ENCODE assay signal across 8 mouse cellular contexts in genomic region chr4:148041611-148042191, GRCm38 (mm10). TPM values are rescaled to one million over a fixed set of nuclear protein-coding genes. Genes with fewer than 3 reads are reported as not detected.
A peak's percentile ranks its signal among the peaks of the same experiment; 100 is the strongest.
DNase-seq lines count a peak whose midpoint lies in the region; ATAC-seq and TF ChIP-seq lines count a peak whose summit lies in the region.

No protein-coding gene starts in this region.

- 5% methylated on average over 16 of the region's 16 CpGs for WGBS in midbrain, embryonic 11.5 days

- peaks cover 41% of the 10 kb centered on the region for H3K79me2 ChIP-seq in C2C12 (ENCODE audit: control insufficient read depth, insufficient read depth)

- intact Hi-C loops in heart, postnatal 25 days (cut with DNase I): no loop called here

- peak overlapping the region; percentile 91 for H3K27ac ChIP-seq in embryonic fibroblast, embryonic 13.5 days (ENCODE audit: insufficient read depth, low read length)
- H3K27ac ChIP-seq in midbrain, embryonic 11.5 days (ENCODE audit: low read depth, low read length): peak overlapping the region; percentile 78

- no peaks in the 10 kb centered on the region for H3K27me3 ChIP-seq in C2C12 (ENCODE audit: control insufficient read depth, insufficient read depth, insufficient read length)
- H3K27me3 ChIP-seq in midbrain, embryonic 11.5 days (ENCODE audit: control insufficient read depth, insufficient read depth, low read length): no peaks in the 10 kb centered on the region

- H3K4me2 ChIP-seq in midbrain, embryonic 11.5 days: peak overlapping the region; percentile 83

- H3ac ChIP-seq in C2C12 (ENCODE audit: control insufficient read depth, insufficient read length, low read depth): peak overlapping the region; percentile 51

- no peak; the same call in 1 of the 2 replicates for TF ChIP-seq POLR2A in embryonic fibroblast, embryonic 13.5 days (IDR thresholded peaks at IDR 0.05; ENCODE audit: low read depth, low read length)

- H3K9ac ChIP-seq in midbrain, embryonic 11.5 days (ENCODE audit: low read length): peak overlapping the region; percentile 73

- TF ChIP-seq CTCF in C2C12 (IDR thresholded peaks at IDR 0.05; ENCODE audit: control insufficient read depth, insufficient read depth, insufficient read length): no peak
- TF ChIP-seq CTCF in embryonic fibroblast, embryonic 13.5 days (IDR thresholded peaks at IDR 0.05; ENCODE audit: borderline replicate concordance, insufficient read depth, low read length): no peak

- no peak for ATAC-seq in midbrain, embryonic 11.5 days (ENCODE audit: low FRiP score)

- peaks cover 10% of the 10 kb centered on the region for H3K79me3 ChIP-seq in C2C12 (ENCODE audit: low read depth)

- peak; percentile 89 for DNase-seq in Muller cell, postnatal 12 days (ENCODE audit: inconsistent ontology term)
- DNase-seq in heart, postnatal 25 days (ENCODE audit: low spot score): peak; percentile 24
- DNase-seq in kidney, postnatal 4 days: peak; percentile 54 to 66
- DNase-seq in midbrain, embryonic 11.5 days (ENCODE audit: low spot score, missing footprints): peak; percentile 90
- peak; percentile 71 for DNase-seq in thymus, postnatal 14 days
- DNase-seq in layer of hippocampus, postnatal 25 days (ENCODE audit: extremely low spot score in 1 of 2, low spot score in 1 of 2): no peak

- H3K36me3 ChIP-seq in C2C12 (ENCODE audit: control insufficient read depth, insufficient read depth): peaks cover 17% of the 10 kb centered on the region
- H3K36me3 ChIP-seq in midbrain, embryonic 11.5 days (ENCODE audit: control insufficient read depth, insufficient read depth, low read length): peaks cover 2% of the 10 kb centered on the region; the same call in 1 of the 2 replicates

- peaks cover 10% of the 10 kb centered on the region for H3K4me1 ChIP-seq in embryonic fibroblast, embryonic 13.5 days (ENCODE audit: control insufficient read depth, insufficient read depth, low read length)
- H3K4me1 ChIP-seq in midbrain, embryonic 11.5 days (ENCODE audit: control insufficient read depth, insufficient read depth, low read length): peaks cover 36% of the 10 kb centered on the region

- no peaks in the 10 kb centered on the region for H3K9me3 ChIP-seq in midbrain, embryonic 11.5 days (ENCODE audit: control insufficient read depth, low read length)

- peak overlapping the region; percentile 28 for H3K4me3 ChIP-seq in C2C12 (ENCODE audit: insufficient read depth, poor library complexity, severe bottlenecking)
- peak overlapping the region; percentile 54 for H3K4me3 ChIP-seq in embryonic fibroblast, embryonic 13.5 days (ENCODE audit: insufficient read depth, low read length)
- H3K4me3 ChIP-seq in midbrain, embryonic 11.5 days (ENCODE audit: low read depth, low read length): peak overlapping the region; percentile 45

TF ChIP-seq in C2C12, 6 proteins besides CTCF, POLR2A, EP300 and RAD21:
- TF ChIP-seq MYOG (IDR thresholded peaks at IDR 0.05; ENCODE audit: control insufficient read depth, extremely low read depth, insufficient read length) (no peak), FOSL1 (IDR thresholded peaks at IDR 0.05; ENCODE audit: insufficient read depth, low read length, poor library complexity, severe bottlenecking) (no peak), USF1 (IDR thresholded peaks at IDR 0.05; ENCODE audit: low read depth) (no peak), MAX (IDR thresholded peaks at IDR 0.05) (no peak), CEBPB (IDR thresholded peaks at IDR 0.05; ENCODE audit: low read depth) (no peak)

RNA-seq across cellular contexts. Expression of gene Mthfr, which starts 2.8 kb away (rescaled TPM):
- polyA plus RNA-seq in C2C12 (2012; fragmentation: generic; extraction: Trizol): 16.1 TPM
- polyA plus RNA-seq in embryonic fibroblast, embryonic 13.5 days (2011; ENCODE audit: insufficient read length, low read depth, missing spikeins): 39.5 and 45.1 TPM in 2 replicates
- 10 to 100 TPM in 1 of 2 experiments, 1 to 10 TPM in 1; 9.7 to 11.3 TPM for total RNA-seq in heart, postnatal 25 days (2021)
- 17.8 and 18.9 TPM in 2 replicates for polyA plus RNA-seq in midbrain, embryonic 11.5 days (2014; fragmentation: Nextera tagmentation; extraction: Ambion mirVana)
- total RNA-seq in layer of hippocampus, postnatal 25 days (2021): 10 to 100 TPM; 28.7 to 31.9 TPM

RNA-seq across cellular contexts. Expression of gene Clcn6, which starts 3.1 kb away (rescaled TPM):
- 11.5 TPM for polyA plus RNA-seq in C2C12 (2012; fragmentation: generic; extraction: Trizol)
- polyA plus RNA-seq in embryonic fibroblast, embryonic 13.5 days (2011; ENCODE audit: insufficient read length, low read depth, missing spikeins): 11.8 and 13.2 TPM in 2 replicates
- 1 to 10 TPM; 8.6 to 8.7 TPM for total RNA-seq in heart, postnatal 25 days (2021)
- 19.2 and 20.2 TPM in 2 replicates for polyA plus RNA-seq in midbrain, embryonic 11.5 days (2014; fragmentation: Nextera tagmentation; extraction: Ambion mirVana)
- total RNA-seq in layer of hippocampus, postnatal 25 days (2021): 10 to 100 TPM; 70.9 to 73.9 TPM

RNA-seq across cellular contexts. Expression of gene Nppa, which starts 41.2 kb away (rescaled TPM):
- polyA plus RNA-seq in C2C12 (2012; fragmentation: generic; extraction: Trizol): not detected
- polyA plus RNA-seq in embryonic fibroblast, embryonic 13.5 days (2011; ENCODE audit: insufficient read length, low read depth, missing spikeins): 1.4 TPM in 1 of 2 replicates, not detected in the other
- 1,000 to 10,000 TPM; 2,183 to 2,475 TPM for total RNA-seq in heart, postnatal 25 days (2021)
- polyA plus RNA-seq in midbrain, embryonic 11.5 days (2014; fragmentation: Nextera tagmentation; extraction: Ambion mirVana): 0.51 and 0.68 TPM in 2 replicates
- total RNA-seq in layer of hippocampus, postnatal 25 days (2021): not detected

RNA-seq across cellular contexts. Expression of gene Agtrap, which starts 46.1 kb away (rescaled TPM):
- 8.2 TPM for polyA plus RNA-seq in C2C12 (2012; fragmentation: generic; extraction: Trizol)
- polyA plus RNA-seq in embryonic fibroblast, embryonic 13.5 days (2011; ENCODE audit: insufficient read length, low read depth, missing spikeins): 13.7 and 17.2 TPM in 2 replicates
- 10 to 100 TPM; 43.0 to 43.5 TPM for total RNA-seq in heart, postnatal 25 days (2021)
- 11.7 TPM in 2 replicates for polyA plus RNA-seq in midbrain, embryonic 11.5 days (2014; fragmentation: Nextera tagmentation; extraction: Ambion mirVana)
- 1 to 10 TPM; 6.2 to 6.9 TPM for total RNA-seq in layer of hippocampus, postnatal 25 days (2021)

RNA-seq across cellular contexts. Expression of gene Nppb, which starts 56.1 kb away (rescaled TPM):
- polyA plus RNA-seq in C2C12 (2012; fragmentation: generic; extraction: Trizol): 1.2 TPM
- polyA plus RNA-seq in embryonic fibroblast, embryonic 13.5 days (2011; ENCODE audit: insufficient read length, low read depth, missing spikeins): 2.5 and 6.2 TPM in 2 replicates
- total RNA-seq in heart, postnatal 25 days (2021): 100 to 1,000 TPM; 169 to 448 TPM
- 0.23 and 0.29 TPM in 2 replicates for polyA plus RNA-seq in midbrain, embryonic 11.5 days (2014; fragmentation: Nextera tagmentation; extraction: Ambion mirVana)
- total RNA-seq in layer of hippocampus, postnatal 25 days (2021): not detected

Comparison
In these comparisons a context has a peak if more than half of its experiments do, and no peak if none do; other contexts are left out.
1. DNase-seq: peak in Muller cell, postnatal 12 days (single experiment), heart, postnatal 25 days (single experiment), kidney, postnatal 4 days (2 of 2), midbrain, embryonic 11.5 days (single experiment) and thymus, postnatal 14 days (single experiment); none in layer of hippocampus, postnatal 25 days (0 of 2).
2. Peak in every context shown above with its lines, with median percentiles within 50 percentile points of each other: H3K4me3 ChIP-seq.